Comparison of ENCODE assay signal across 8 mouse cellular contexts in genomic region chr13:83737031-83737825, GRCm38 (mm10).
DNase-seq lines count a peak whose midpoint lies in the region; ATAC-seq lines count a peak whose summit lies in the region.
"Had no signal": no experiment of that assay in that cellular context is flagged by ENCODE, and none has a peak within 500 bp of the region (broad histone marks: within the 10 kb centered on the region; RNA-seq: fewer than 3 reads in every experiment).

No protein-coding gene starts in this region.

- H3K9me3 ChIP-seq in forebrain, embryonic 10.5 days: no peaks in the 10 kb centered on the region
- H3K9me3 ChIP-seq in intestine, embryonic 14.5 days (ENCODE audit: control insufficient read depth, low read length): no peaks in the 10 kb centered on the region
- H3K9me3 ChIP-seq in neural tube, embryonic 15.5 days (replicated peaks): no peaks in the 10 kb centered on the region

- 5% methylated on average over 9 of the region's 9 CpGs for WGBS in forebrain, embryonic 10.5 days
- 3% methylated on average over 9 of the region's 9 CpGs for WGBS in intestine, embryonic 14.5 days
- WGBS in neural tube, embryonic 15.5 days: 2% methylated on average over 9 of the region's 9 CpGs

- H3K9ac ChIP-seq in intestine, embryonic 14.5 days (ENCODE audit: low read length): no peak overlapping the region
- H3K9ac ChIP-seq in neural tube, embryonic 15.5 days (replicated peaks): peak overlapping the region; percentile 72

- peaks cover 94% of the 10 kb centered on the region for H3K27me3 ChIP-seq in forebrain, embryonic 10.5 days (ENCODE audit: poor library complexity, severe bottlenecking)
- H3K27me3 ChIP-seq in intestine, embryonic 14.5 days (replicated peaks; ENCODE audit: control insufficient read depth, insufficient read depth, low read length): peaks cover 99% of the 10 kb centered on the region
- H3K27me3 ChIP-seq in neural tube, embryonic 15.5 days (replicated peaks): no peaks in the 10 kb centered on the region

- peak; percentile 47 to 60 for DNase-seq in layer of hippocampus, postnatal 14 days (ENCODE audit: low spot score in 2 of 2)
- DNase-seq in layer of hippocampus, adult 11-12 months (ENCODE audit: low spot score): no peak
- DNase-seq in forebrain, embryonic 10.5 days (ENCODE audit: extremely low spot score, low spot score): peak; percentile 52
- DNase-seq in intestine, embryonic 14.5 days (ENCODE audit: low spot score): peak; percentile 63
- DNase-seq in spleen, postnatal 10 days (ENCODE audit: low spot score in 2 of 2): no peak
- DNase-seq in adrenal gland, postnatal 25 days: no peak

- H3K4me1 ChIP-seq in forebrain, embryonic 10.5 days: peaks cover 17% of the 10 kb centered on the region
- H3K4me1 ChIP-seq in intestine, embryonic 14.5 days (replicated peaks; ENCODE audit: control insufficient read depth, insufficient read depth, low read length): peaks cover 6% of the 10 kb centered on the region; the same call in 1 of the 2 replicates
- 0 out of 2 replicates have a peak, but pooled peaks cover 2% of the 10 kb centered on the region for H3K4me1 ChIP-seq in neural tube, embryonic 15.5 days

- peak overlapping the region; percentile 9; the same call in 1 of the 2 replicates for H3K4me2 ChIP-seq in intestine, embryonic 14.5 days (ENCODE audit: low read length)
- H3K4me2 ChIP-seq in neural tube, embryonic 15.5 days: peak overlapping the region; percentile 67

- H3K27ac ChIP-seq in forebrain, embryonic 10.5 days: peak overlapping the region; percentile 94
- no peak overlapping the region for H3K27ac ChIP-seq in intestine, embryonic 14.5 days (ENCODE audit: low read depth)
- peak overlapping the region; percentile 94 for H3K27ac ChIP-seq in neural tube, embryonic 15.5 days (replicated peaks)
- H3K27ac ChIP-seq: macrophage had no signal

- H3K4me3 ChIP-seq in forebrain, embryonic 10.5 days: peak overlapping the region; percentile 84
- H3K4me3 ChIP-seq in intestine, embryonic 14.5 days (ENCODE audit: low read depth, low read length): 0 out of 2 replicates have a peak overlapping the region, but pooled peaks have one; percentile 15
- peak overlapping the region; percentile 50 for H3K4me3 ChIP-seq in neural tube, embryonic 15.5 days (replicated peaks)

- peaks cover 81% of the 10 kb centered on the region for H3K36me3 ChIP-seq in forebrain, embryonic 10.5 days (replicated peaks)
- no peaks in the 10 kb centered on the region for H3K36me3 ChIP-seq in intestine, embryonic 14.5 days (ENCODE audit: control insufficient read depth, insufficient read depth, low read length)
- H3K36me3 ChIP-seq in neural tube, embryonic 15.5 days: no peaks in the 10 kb centered on the region

- ATAC-seq in intestine, embryonic 14.5 days (replicated peaks; ENCODE audit: low FRiP score, low TSS enrichment, low read depth): no peak
- ATAC-seq in neural tube, embryonic 15.5 days (ENCODE audit: low FRiP score): no peak

Comparison
In these comparisons a context has a peak if more than half of its experiments do, and no peak if none do; other contexts are left out.
1. DNase-seq: peak in layer of hippocampus, postnatal 14 days (2 of 2), forebrain, embryonic 10.5 days (single experiment) and intestine, embryonic 14.5 days (single experiment); none in layer of hippocampus, adult 11-12 months (single experiment), spleen, postnatal 10 days (0 of 2) and adrenal gland, postnatal 25 days (single experiment).
2. H3K4me3 ChIP-seq: peak in every context shown above with its lines; median percentile 84 in forebrain, embryonic 10.5 days; 50 in neural tube, embryonic 15.5 days; 15 in intestine, embryonic 14.5 days.